Mouse (Mus musculus): ENCODE data around the gene Tnrc18.

- no peak for TF ChIP-seq CTCF (IDR thresholded peaks at IDR 0.05; ENCODE audit: borderline replicate concordance, insufficient read depth, low read depth, low read length)
- no peak for TF ChIP-seq POLR2A (IDR thresholded peaks at IDR 0.05; ENCODE audit: borderline replicate concordance, insufficient read depth, low read length)
These were observed 101.4 kb downstream of the Tnrc18 start for GRCm38 (mm10) chr5:142716056-142716455.
